Mouse (Mus musculus) heart, embryonic 13.5 days (tissue): ENCODE measurements at regions not wholly inside any gene's neighbourhood (a gene's known extent, or its start where the extent isn't known, plus 50 kb on each side); places are given as distances from the start of the nearest gene placed in this dataset.

Experiments used
- ATAC-seq: fragments of 200-750 bp; cut with Nextera tagmentation; 2 replicates; pipeline ENCODE4 v1.8.0; 2017; ENCODE audit warnings: moderate TSS enrichment; ENCODE audit not compliant: insufficient number of reproducible peaks, low FRiP score, low TSS enrichment; ENCODE audit errors: extremely low read depth
- H3K27ac ChIP-seq: fragments of 300-500 bp; sonication (generic); replicated peaks from 2 replicates; pipeline ENCODE4 v1.5.1; 2015; ENCODE audit warnings: moderate library complexity, mild to moderate bottlenecking, inconsistent platforms
- H3K27me3 ChIP-seq: fragments of 300-500 bp; sonication (generic); replicated peaks from 2 replicates; pipeline ENCODE4 v1.6.1; 2015; ENCODE audit warnings: mild to moderate bottlenecking, inconsistent platforms
- H3K36me3 ChIP-seq: fragments of 300-500 bp; sonication (generic); 2 replicates; pipeline ENCODE4 v1.6.1; 2015; ENCODE audit warnings: mild to moderate bottlenecking, inconsistent platforms
- H3K4me1 ChIP-seq: fragments of 300-500 bp; sonication (generic); 2 replicates; pipeline ENCODE4 v1.6.1; 2015; ENCODE audit warnings: inconsistent platforms
- H3K4me2 ChIP-seq: fragments of 300-500 bp; sonication (generic); 2 replicates; pipeline ENCODE4 v1.6.1; 2015; ENCODE audit warnings: inconsistent platforms, mild to moderate bottlenecking, moderate library complexity
- H3K4me3 ChIP-seq: fragments of 300-500 bp; sonication (generic); 2 replicates; pipeline ENCODE4 v1.5.1; 2015; ENCODE audit warnings: moderate library complexity, mild to moderate bottlenecking, inconsistent platforms
- H3K9ac ChIP-seq: fragments of 300-500 bp; sonication (generic); 2 replicates; pipeline ENCODE4 v1.6.1; 2015; ENCODE audit warnings: inconsistent platforms, mild to moderate bottlenecking, moderate library complexity
- H3K9me3 ChIP-seq: fragments of 300-500 bp; sonication (generic); 2 replicates; pipeline ENCODE4 v1.6.1; 2016; ENCODE audit warnings: inconsistent platforms
- WGBS: fragments of 180-500 bp; shearing (Covaris S2); methylation state at CpG from one replicate; pipeline ENCODE4 v1.1.7; 2015; ENCODE audit warnings: mixed read lengths; 5-methylcytosine and 5-hydroxymethylcytosine counted together

DNA sequence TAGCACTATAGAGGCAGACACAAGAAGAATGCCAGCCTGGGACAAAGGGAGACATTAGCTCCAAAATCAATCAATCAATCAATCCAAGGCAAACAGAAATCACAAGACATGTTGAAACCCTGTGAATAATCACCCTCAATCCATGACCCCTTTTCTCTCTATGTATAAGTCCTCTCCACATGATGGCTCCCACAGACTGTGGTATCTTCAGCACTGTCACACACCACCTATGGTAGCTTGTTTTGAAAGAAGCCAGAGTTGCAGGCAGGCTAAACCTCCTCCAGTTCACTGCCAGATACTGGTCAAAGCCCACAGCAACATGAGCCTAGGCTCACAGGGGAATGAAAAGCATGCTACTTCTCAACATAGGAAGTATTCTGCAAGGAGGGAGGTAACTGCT lies 2475.7 kb upstream of the 5930422O12Rik start:
- Histone ChIP-seq H3K9ac (no peak overlapping the region), H3K4me3 (no peak overlapping the region), H3K27me3 (no peaks in the 10 kb centered on the region), H3K36me3 (no peaks in the 10 kb centered on the region), H3K4me2 (no peak overlapping the region), H3K4me1 (no peaks in the 10 kb centered on the region; the same call in 1 of the 2 replicates), H3K9me3 (0 out of 2 replicates have a peak, but pooled peaks cover 3% of the 10 kb centered on the region), H3K27ac (no peak overlapping the region)
- no peak for ATAC-seq

DNA sequence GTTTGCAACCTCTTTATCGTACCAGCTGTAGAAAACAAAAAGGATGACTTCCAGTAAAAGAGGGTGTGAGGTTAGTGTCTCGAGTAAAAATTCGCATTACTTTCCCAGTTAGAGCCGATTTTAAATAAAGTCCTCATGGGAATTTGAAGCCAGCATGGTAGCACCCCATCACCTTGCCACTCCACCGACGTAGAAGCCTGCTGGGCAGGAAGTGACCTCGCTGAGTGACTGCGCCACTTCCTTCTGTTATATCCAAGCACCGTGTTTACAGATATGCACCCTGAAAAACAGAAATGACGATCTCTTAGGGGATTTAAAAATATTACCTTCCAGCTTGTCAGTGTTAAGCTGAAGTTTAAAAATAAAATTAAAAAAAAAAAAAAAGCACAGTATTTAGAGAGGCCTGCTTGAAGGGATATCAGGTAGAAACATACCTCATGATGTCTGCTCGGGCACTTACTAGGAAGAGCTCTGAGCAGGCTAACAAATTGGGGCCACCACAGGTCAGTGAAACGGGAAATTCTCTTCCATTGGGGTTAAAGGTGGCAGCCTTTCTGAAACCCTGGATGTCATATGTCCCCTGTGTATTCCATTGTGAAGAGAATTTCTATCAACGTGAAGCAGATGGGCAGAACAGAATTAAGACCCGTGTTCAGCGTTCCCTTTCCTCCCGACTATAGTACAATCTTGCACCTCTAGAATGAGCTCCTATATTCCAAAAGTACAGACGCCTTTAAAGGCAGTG lies 2468.9 kb upstream of the 5930422O12Rik start:
- Histone ChIP-seq H3K36me3 (no peaks in the 10 kb centered on the region), H3K4me2 (peak overlapping the region; percentile 70), H3K9ac (peak overlapping the region; percentile 48; the same call in 1 of the 2 replicates), H3K27ac (no peak overlapping the region), H3K27me3 (no peaks in the 10 kb centered on the region), H3K4me3 (peak overlapping the region; percentile 46), H3K9me3 (no peaks in the 10 kb centered on the region), H3K4me1 (peaks cover 7% of the 10 kb centered on the region)
- 42% methylated on average over 17 of the region's 17 CpGs for WGBS
- no peak for ATAC-seq

DNA sequence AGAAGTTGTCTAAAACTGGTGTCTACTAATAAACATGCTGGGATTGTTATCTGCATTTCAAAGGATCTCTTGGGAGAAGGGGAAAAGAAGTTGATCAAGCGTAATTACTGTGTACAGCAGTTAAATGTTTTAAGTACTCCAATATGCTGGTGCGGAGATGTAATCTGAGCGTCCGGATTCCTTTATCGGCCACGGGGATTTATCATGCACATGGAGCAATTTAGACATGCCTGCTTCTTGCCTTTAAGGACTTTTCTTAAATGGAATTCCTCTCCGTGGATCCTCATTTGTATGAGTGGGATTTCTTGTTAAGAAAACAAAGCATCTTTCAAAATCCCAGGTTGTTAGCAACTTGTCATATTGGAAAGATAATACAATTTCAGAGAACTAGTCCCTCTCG lies 2468.0 kb upstream of the 5930422O12Rik start:
- ATAC-seq, result no peak
- H3K27ac ChIP-seq, result no peak overlapping the region
- H3K9me3 ChIP-seq, result no peaks in the 10 kb centered on the region
- no peak overlapping the region for H3K9ac ChIP-seq
- H3K4me2 ChIP-seq, result no peak overlapping the region
- no peaks in the 10 kb centered on the region for H3K27me3 ChIP-seq
- WGBS, result 71% methylated on average over 8 of the region's 8 CpGs
- no peak overlapping the region for H3K4me3 ChIP-seq
- peaks cover 7% of the 10 kb centered on the region for H3K4me1 ChIP-seq
- H3K36me3 ChIP-seq, result no peaks in the 10 kb centered on the region

DNA sequence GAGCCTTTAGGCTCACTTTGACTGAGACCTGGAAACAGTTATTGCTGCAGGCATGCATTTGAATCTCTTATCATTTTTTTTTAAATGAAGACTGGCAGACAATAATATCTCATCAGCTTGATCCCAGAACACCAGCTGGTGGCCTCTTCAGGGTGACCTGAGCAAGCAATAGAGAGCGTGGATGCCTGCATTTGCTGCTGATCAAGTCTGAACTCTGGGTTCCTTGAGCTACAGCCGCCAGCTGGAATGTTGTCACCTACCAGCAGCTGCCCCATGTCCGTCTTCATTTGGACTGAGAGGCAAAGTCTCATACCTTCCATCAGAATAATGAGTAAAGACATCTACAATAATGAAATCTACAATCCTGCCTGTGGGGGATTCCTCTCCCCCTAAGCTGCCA lies 2466.3 kb upstream of the 5930422O12Rik start:
- WGBS, result 51% methylated on average over 3 of the region's 3 CpGs
- Histone ChIP-seq H3K4me1 (peaks cover 7% of the 10 kb centered on the region), H3K9me3 (no peaks in the 10 kb centered on the region), H3K36me3 (no peaks in the 10 kb centered on the region), H3K27ac (no peak overlapping the region), H3K4me3 (no peak overlapping the region), H3K27me3 (no peaks in the 10 kb centered on the region), H3K9ac (no peak overlapping the region), H3K4me2 (no peak overlapping the region)
- no peak for ATAC-seq

DNA sequence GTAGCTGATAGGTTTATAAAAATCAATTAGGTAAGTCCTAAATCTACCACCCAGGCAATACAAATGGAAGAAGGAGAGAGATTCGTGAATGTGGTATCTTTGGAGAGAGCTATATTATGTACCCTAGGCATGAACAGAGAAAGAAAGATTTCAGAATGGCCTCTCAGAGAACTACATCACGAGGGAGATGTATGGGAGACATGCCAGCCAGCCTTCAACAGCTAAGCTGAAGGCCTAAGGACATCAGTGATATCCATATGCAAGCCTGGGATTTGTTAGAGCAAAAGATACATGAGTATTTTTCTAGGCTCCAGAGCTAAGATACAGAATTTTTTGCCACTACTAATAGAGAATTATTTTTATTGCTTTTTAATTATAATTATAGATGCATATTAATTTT lies 2445.7 kb upstream of the 5930422O12Rik start:
- no peaks in the 10 kb centered on the region for H3K27me3 ChIP-seq
- no peaks in the 10 kb centered on the region for H3K36me3 ChIP-seq
- H3K9me3 ChIP-seq, result no peaks in the 10 kb centered on the region
- no peak for ATAC-seq
- 46% methylated on average over 2 of the region's 2 CpGs for WGBS
- H3K4me1 ChIP-seq, result no peaks in the 10 kb centered on the region
- H3K4me2 ChIP-seq, result no peak overlapping the region
- H3K9ac ChIP-seq, result no peak overlapping the region
- H3K4me3 ChIP-seq, result no peak overlapping the region
- H3K27ac ChIP-seq, result no peak overlapping the region

DNA sequence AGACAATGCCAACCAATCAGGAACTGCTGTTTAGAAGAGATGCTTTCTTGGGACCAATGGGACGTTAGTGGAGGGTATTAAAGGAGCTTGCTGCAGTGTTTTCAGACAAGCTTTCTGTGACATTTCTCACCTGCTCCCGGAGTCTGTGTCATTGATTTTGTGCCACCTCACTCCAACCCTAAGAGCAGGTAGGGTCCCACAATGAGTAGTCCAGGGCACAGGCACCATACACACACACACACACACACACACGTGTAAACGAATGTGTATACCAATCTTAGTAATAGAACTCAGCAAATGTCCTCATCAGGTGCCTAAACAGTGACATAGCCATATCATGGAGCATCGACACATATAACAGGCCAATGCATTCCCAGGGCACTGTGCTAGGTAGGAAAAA lies 2440.5 kb upstream of the 5930422O12Rik start:
- ATAC-seq, result no peak
- no peaks in the 10 kb centered on the region for H3K27me3 ChIP-seq
- WGBS, result 75% methylated on average over 5 of the region's 5 CpGs

DNA sequence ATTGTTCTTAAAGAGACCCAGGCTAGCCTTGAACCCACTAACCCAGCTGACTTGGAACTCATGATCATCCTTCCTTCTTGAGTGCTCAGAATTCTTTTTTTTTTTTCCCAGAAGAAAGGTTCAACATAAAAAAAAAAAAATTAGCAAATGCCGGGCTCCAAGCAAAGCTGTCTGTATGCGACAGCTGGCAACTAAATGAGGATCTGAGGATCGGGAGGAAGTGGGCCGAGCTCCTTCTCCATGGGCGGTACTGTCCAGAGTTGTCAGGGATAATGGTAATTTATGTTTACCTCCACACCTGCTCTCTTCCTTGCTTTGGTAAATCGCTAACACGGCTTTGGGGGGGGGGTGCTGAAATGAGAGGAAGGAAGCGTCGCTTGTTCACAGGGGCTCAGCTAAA lies 2429.9 kb upstream of the 5930422O12Rik start:
- H3K9me3 ChIP-seq, result peaks cover 4% of the 10 kb centered on the region; the same call in 1 of the 2 replicates
- H3K36me3 ChIP-seq, result no peaks in the 10 kb centered on the region
- WGBS, result 70% methylated on average over 9 of the region's 9 CpGs
- H3K27me3 ChIP-seq, result no peaks in the 10 kb centered on the region
- H3K9ac ChIP-seq, result no peak overlapping the region
- ATAC-seq, result no peak
- H3K4me3 ChIP-seq, result no peak overlapping the region
- H3K27ac ChIP-seq, result no peak overlapping the region
- no peak overlapping the region for H3K4me2 ChIP-seq
- peaks cover 10% of the 10 kb centered on the region for H3K4me1 ChIP-seq

More for the DNA sequence above, 2440.5 kb upstream of the 5930422O12Rik start:
- no peaks in the 10 kb centered on the region for H3K4me1 ChIP-seq
- no peak overlapping the region for H3K4me3 ChIP-seq
- no peaks in the 10 kb centered on the region for H3K9me3 ChIP-seq
- H3K4me2 ChIP-seq, result no peak overlapping the region
- no peaks in the 10 kb centered on the region for H3K36me3 ChIP-seq
- no peak overlapping the region for H3K9ac ChIP-seq
- no peak overlapping the region for H3K27ac ChIP-seq

DNA sequence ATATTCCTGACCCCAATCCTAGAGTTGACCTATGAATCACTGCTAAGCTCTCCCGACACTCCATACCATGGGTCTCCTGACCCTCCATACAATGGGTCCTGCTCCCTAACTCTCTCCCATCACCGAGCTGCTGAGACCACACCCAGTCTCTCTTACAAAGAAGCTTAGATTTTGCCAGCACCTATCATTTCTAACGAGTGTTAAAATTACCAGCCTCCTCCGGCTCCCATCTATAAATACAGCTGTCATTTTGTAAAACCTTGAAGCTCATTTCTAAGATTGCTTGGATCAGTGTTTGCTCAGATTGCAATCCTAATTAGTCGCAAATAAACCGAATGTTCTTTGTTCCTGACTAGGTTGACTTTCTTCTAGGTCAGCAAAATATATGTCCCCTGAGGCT lies 2428.4 kb upstream of the 5930422O12Rik start:
- H3K4me3 ChIP-seq, result no peak overlapping the region
- peaks cover 10% of the 10 kb centered on the region for H3K4me1 ChIP-seq
- H3K9me3 ChIP-seq, result peaks cover 8% of the 10 kb centered on the region; the same call in 1 of the 2 replicates
- no peak for ATAC-seq
- no peaks in the 10 kb centered on the region for H3K27me3 ChIP-seq
- no peak overlapping the region for H3K27ac ChIP-seq
- whole genome bisulfite sequencing, result 78% methylated on average over 6 of the region's 6 CpGs
- H3K4me2 ChIP-seq, result no peak overlapping the region
- H3K9ac ChIP-seq, result no peak overlapping the region
- H3K36me3 ChIP-seq, result no peaks in the 10 kb centered on the region

DNA sequence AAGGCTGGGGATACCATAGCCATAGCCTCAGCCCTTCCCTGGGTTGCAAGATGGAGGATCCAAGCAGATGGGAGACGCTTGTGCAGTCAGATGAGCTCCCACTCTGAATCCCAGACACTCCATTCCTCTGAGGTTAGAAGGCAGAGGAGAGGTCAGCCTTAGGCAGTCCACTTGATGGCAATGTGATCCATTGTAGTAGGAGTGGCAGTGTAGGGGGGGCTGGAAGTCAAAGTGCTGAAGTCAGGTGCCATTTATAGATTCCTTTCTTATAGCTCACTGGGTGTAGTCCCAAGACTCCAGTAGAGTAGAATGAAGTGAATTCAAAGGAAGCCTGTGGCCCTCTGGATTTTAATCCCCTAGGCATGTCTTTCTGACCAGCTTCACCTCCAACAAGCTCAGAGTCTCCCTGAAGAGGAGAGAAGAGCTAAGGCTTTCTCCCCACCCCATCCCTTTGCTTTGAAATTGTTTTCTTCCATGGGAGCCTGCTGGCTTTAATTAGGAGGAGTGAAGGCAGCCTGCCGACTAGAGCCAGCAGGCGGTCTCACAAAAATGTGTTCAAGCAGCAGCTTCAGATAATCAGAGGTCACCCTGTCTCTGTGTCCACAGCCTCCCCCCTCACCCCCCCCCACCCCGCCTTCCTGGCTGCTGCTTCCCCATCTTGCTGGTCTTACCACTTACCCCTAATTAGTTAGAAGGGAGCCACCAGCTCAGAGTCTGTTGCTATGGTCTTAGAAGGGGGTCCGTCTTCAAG lies 2426.4 kb upstream of the 5930422O12Rik start:
- H3K4me2 ChIP-seq, result peak overlapping the region; percentile 16; the same call in 1 of the 2 replicates
- 30% methylated on average over 5 of the region's 5 CpGs for WGBS
- no peak for ATAC-seq
- H3K9me3 ChIP-seq, result peaks cover 8% of the 10 kb centered on the region; the same call in 1 of the 2 replicates
- no peaks in the 10 kb centered on the region for H3K36me3 ChIP-seq
- no peaks in the 10 kb centered on the region for H3K27me3 ChIP-seq
- H3K27ac ChIP-seq, result peak overlapping the region; percentile 8; the same call in 1 of the 2 replicates
- H3K9ac ChIP-seq, result no peak overlapping the region
- no peak overlapping the region for H3K4me3 ChIP-seq
- peaks cover 10% of the 10 kb centered on the region for H3K4me1 ChIP-seq

DNA sequence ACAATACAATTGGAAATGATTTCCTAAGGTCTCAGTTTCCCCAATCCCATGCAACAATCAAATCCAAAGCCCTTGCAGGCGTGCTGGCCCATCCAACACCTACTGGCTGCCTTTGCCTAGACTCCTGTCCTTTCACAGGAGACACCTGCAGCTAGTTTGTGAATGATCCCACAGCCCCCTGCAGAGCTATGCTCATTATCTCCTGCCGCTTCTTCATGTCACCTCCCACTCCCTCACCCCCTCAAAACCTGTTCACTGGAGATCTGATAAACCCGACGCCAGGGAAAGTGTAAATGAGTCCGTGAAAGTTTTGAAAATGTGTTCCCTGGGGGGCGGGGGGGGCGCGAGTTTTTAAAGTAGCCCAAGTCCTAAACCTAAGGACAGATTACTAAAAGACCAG lies 2420.2 kb upstream of the 5930422O12Rik start:
- Histone ChIP-seq H3K27me3 (no peaks in the 10 kb centered on the region), H3K27ac (no peak overlapping the region), H3K4me2 (no peak overlapping the region), H3K9me3 (peaks cover 7% of the 10 kb centered on the region; the same call in 1 of the 2 replicates), H3K36me3 (no peaks in the 10 kb centered on the region), H3K4me3 (no peak overlapping the region), H3K4me1 (no peaks in the 10 kb centered on the region), H3K9ac (no peak overlapping the region)
- ATAC-seq, result no peak
- 38% methylated on average over 8 of the region's 8 CpGs for WGBS

DNA sequence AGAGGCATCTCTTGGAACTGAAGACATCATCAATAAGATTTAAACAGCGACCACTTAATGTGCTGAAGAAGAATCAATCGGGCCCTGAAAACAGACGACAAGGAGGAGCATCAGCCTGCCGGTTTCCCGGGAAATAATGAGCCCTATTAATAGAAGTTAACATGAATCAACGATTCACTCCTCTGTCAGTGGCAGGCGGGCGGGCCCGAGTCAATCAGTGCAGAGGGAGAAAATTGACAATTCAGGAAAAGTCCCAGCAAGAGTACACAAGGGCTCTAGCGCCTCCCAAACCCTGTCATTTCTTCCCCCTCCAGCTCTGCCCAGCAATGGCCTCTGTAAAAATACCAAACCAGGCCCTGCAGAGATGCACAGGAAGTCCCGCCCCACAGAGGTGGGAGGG lies 2416.4 kb upstream of the 5930422O12Rik start:
- Histone ChIP-seq H3K4me1 (no peaks in the 10 kb centered on the region), H3K27me3 (no peaks in the 10 kb centered on the region)

More for the DNA sequence above, 2416.4 kb upstream of the 5930422O12Rik start:
- no peak overlapping the region for H3K27ac ChIP-seq
- no peak overlapping the region for H3K4me3 ChIP-seq
- no peaks in the 10 kb centered on the region for H3K36me3 ChIP-seq
- WGBS, result 71% methylated on average over 11 of the region's 11 CpGs
- H3K9me3 ChIP-seq, result no peaks in the 10 kb centered on the region
- no peak overlapping the region for H3K4me2 ChIP-seq
- ATAC-seq, result no peak
- H3K9ac ChIP-seq, result no peak overlapping the region
